ENCODE assay signal across 8 mouse cellular contexts in the genomic region with DNA sequence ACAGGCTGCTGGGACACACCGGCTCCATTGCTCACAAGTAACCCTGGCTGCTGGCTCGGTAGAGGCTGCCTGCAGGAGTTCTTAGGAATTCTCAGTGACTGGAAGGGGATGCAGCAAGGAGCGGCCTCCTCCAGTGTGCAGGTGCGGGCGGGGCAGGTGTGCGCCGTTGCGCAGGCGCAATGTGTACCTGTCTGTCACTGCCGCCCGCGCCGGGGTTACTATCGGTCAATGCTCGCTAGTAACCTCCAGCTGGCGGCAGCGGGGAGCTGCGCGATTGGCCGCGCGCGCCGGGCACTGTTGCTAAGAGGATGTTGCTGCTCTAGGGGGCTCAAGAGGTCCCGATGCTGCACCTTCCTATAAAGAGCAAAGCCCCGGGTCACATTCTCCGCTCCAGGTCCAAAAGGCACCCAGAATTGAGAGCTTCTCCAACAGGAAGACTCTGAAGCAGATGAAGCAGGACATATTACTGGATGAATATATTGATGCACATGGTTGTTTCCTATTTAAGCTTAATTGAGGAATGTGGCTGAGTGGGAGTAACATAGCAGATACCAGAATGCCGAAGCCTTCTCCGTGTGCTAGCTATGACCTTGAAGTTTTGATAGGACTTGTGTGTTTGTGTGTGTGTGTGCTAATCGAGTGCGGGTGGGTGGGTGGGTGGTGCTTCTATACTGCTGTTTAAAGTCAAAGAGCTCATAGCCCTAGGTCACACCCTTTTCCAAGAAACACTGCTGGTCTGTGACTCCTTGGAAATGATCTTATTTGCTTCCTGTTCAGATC. TPM values are rescaled to one million over a fixed set of nuclear protein-coding genes. Genes with fewer than 3 reads are reported as not detected.
DNase-seq lines count a peak whose midpoint lies in the region; ATAC-seq and TF ChIP-seq lines count a peak whose summit lies in the region.

No protein-coding gene starts in this region.

- peak; percentile 92 for DNase-seq in CD4-positive helper T cell, adult 2 months (ENCODE audit: low read depth, low spot score)
- peak; percentile 79 for DNase-seq in forebrain, embryonic 10.5 days (ENCODE audit: extremely low spot score, low spot score)
- DNase-seq in heart, postnatal 0 days (ENCODE audit: low spot score): peak; percentile 73
- DNase-seq in kidney, postnatal 25 days: peak; percentile 85 to 93
- DNase-seq in liver, embryonic 14.5 days (ENCODE audit: low read depth in 3 of 3, low spot score in 3 of 3): peak; percentile 72 to 73 (median 73)
- DNase-seq in neural tube, embryonic 10.5 days (ENCODE audit: extremely low spot score, low spot score): peak; percentile 74

- 3% methylated on average over 31 of the region's 31 CpGs for WGBS in forebrain, embryonic 10.5 days
- WGBS in heart, postnatal 0 days: 5% methylated on average over 31 of the region's 31 CpGs
- WGBS in liver, embryonic 14.5 days (ENCODE audit: insufficient replicate concordance): 3% methylated on average over 31 of the region's 31 CpGs
- 2% methylated on average over 31 of the region's 31 CpGs for WGBS in stomach, embryonic 16.5 days

- H3K4me3 ChIP-seq in brown adipose tissue, adult 24 weeks (ENCODE audit: insufficient read depth, low read depth, low read length): no peak overlapping the region
- H3K4me3 ChIP-seq in forebrain, embryonic 10.5 days: peak overlapping the region; percentile 42
- H3K4me3 ChIP-seq in heart, postnatal 0 days (ENCODE audit: low read depth, low read length): peak overlapping the region; percentile 35
- H3K4me3 ChIP-seq in liver, embryonic 14.5 days (ENCODE audit: insufficient read depth in 1 of 2, low read depth in 2 of 2, low read length in 2 of 2): peak overlapping the region; percentile 34 to 38
- H3K4me3 ChIP-seq in stomach, embryonic 16.5 days (replicated peaks; ENCODE audit: low read length): peak overlapping the region; percentile 30

- peak; percentile 71 for ATAC-seq in heart, postnatal 0 days (ENCODE audit: insufficient read depth, low read depth)
- peak; percentile 79 for ATAC-seq in liver, embryonic 14.5 days (ENCODE audit: insufficient read depth)
- peak; percentile 89 for ATAC-seq in stomach, embryonic 16.5 days (ENCODE audit: insufficient read depth, low FRiP score)

- H3K4me2 ChIP-seq in heart, postnatal 0 days (ENCODE audit: low read depth, low read length): peak overlapping the region; percentile 58
- peak overlapping the region; percentile 71 for H3K4me2 ChIP-seq in liver, embryonic 14.5 days (ENCODE audit: low read depth)
- peak overlapping the region; percentile 52 for H3K4me2 ChIP-seq in stomach, embryonic 16.5 days (ENCODE audit: low read depth, low read length)

- H3K9me3 ChIP-seq in forebrain, embryonic 10.5 days: no peaks in the 10 kb centered on the region
- H3K9me3 ChIP-seq in heart, postnatal 0 days (replicated peaks; ENCODE audit: control insufficient read depth, low read length): no peaks in the 10 kb centered on the region
- H3K9me3 ChIP-seq in liver, embryonic 14.5 days (ENCODE audit: control insufficient read depth, low read length): no peaks in the 10 kb centered on the region
- H3K9me3 ChIP-seq in stomach, embryonic 16.5 days (replicated peaks; ENCODE audit: control insufficient read depth, low read length): no peaks in the 10 kb centered on the region

- 0 out of 2 replicates have a peak, but pooled peaks cover 6% of the 10 kb centered on the region for H3K27me3 ChIP-seq in forebrain, embryonic 10.5 days (ENCODE audit: poor library complexity, severe bottlenecking)
- H3K27me3 ChIP-seq in heart, postnatal 0 days (ENCODE audit: control insufficient read depth, insufficient read depth, low read length): no peaks in the 10 kb centered on the region
- no peaks in the 10 kb centered on the region for H3K27me3 ChIP-seq in liver, embryonic 14.5 days (ENCODE audit: control insufficient read depth, insufficient read depth, low read length)
- H3K27me3 ChIP-seq in stomach, embryonic 16.5 days (ENCODE audit: control insufficient read depth, insufficient read depth, low read length): no peaks in the 10 kb centered on the region

- no peak for TF ChIP-seq CTCF in heart, postnatal 0 days (IDR thresholded peaks at IDR 0.05; ENCODE audit: low read depth)
- 0 out of 2 replicates have a peak, but pooled peaks have one; percentile 4 for TF ChIP-seq CTCF in liver, embryonic 14.5 days (IDR thresholded peaks at IDR 0.05; ENCODE audit: low read depth)

- peaks cover 63% of the 10 kb centered on the region for H3K4me1 ChIP-seq in brown adipose tissue, adult 24 weeks (ENCODE audit: control insufficient read depth, insufficient read depth, insufficient read length, low read length)
- H3K4me1 ChIP-seq in forebrain, embryonic 10.5 days: peaks cover 83% of the 10 kb centered on the region
- H3K4me1 ChIP-seq in heart, postnatal 0 days (ENCODE audit: control insufficient read depth, insufficient read depth): peaks cover 77% of the 10 kb centered on the region
- peaks cover 59 to 70% of the 10 kb centered on the region in 2 experiments for H3K4me1 ChIP-seq in liver, embryonic 14.5 days (replicated peaks; ENCODE audit: control insufficient read depth in 2 of 2, insufficient read depth in 2 of 2, low read length in 1 of 2)
- peaks cover 24% of the 10 kb centered on the region for H3K4me1 ChIP-seq in stomach, embryonic 16.5 days (ENCODE audit: control insufficient read depth, insufficient read depth, low read length)

- no peaks in the 10 kb centered on the region for H3K36me3 ChIP-seq in forebrain, embryonic 10.5 days (replicated peaks)
- no peaks in the 10 kb centered on the region for H3K36me3 ChIP-seq in heart, postnatal 0 days (replicated peaks; ENCODE audit: control insufficient read depth, insufficient read depth, low read length)
- H3K36me3 ChIP-seq in liver, embryonic 14.5 days (replicated peaks; ENCODE audit: control insufficient read depth, insufficient read depth, low read depth): no peaks in the 10 kb centered on the region
- H3K36me3 ChIP-seq in stomach, embryonic 16.5 days (ENCODE audit: control insufficient read depth, insufficient read depth, low read length): no peaks in the 10 kb centered on the region

- no peak for TF ChIP-seq EP300 in heart, postnatal 0 days (IDR thresholded peaks at IDR 0.05; ENCODE audit: low read depth)
- TF ChIP-seq EP300 in liver, embryonic 14.5 days (IDR thresholded peaks at IDR 0.05; ENCODE audit: low read depth): no peak

- H3K9ac ChIP-seq in heart, postnatal 0 days (replicated peaks; ENCODE audit: low read depth, low read length): no peak overlapping the region
- peak overlapping the region; percentile 19 for H3K9ac ChIP-seq in liver, embryonic 14.5 days (replicated peaks)
- H3K9ac ChIP-seq in stomach, embryonic 16.5 days (ENCODE audit: low read length): 0 out of 2 replicates have a peak overlapping the region, but pooled peaks have one; percentile 20

- H3K27ac ChIP-seq in brown adipose tissue, adult 24 weeks (replicated peaks; ENCODE audit: low read depth, low read length): peak overlapping the region; percentile 72; the same call in 1 of the 2 replicates
- H3K27ac ChIP-seq in forebrain, embryonic 10.5 days: peak overlapping the region; percentile 76
- peak overlapping the region; percentile 71 for H3K27ac ChIP-seq in heart, postnatal 0 days (ENCODE audit: low read depth)
- peak overlapping the region; percentile 12 for H3K27ac ChIP-seq in liver, embryonic 14.5 days
- peak overlapping the region; percentile 56; the same call in 1 of the 2 replicates for H3K27ac ChIP-seq in stomach, embryonic 16.5 days (ENCODE audit: low read length)

RNA-seq across cellular contexts. Expression of a gene that starts 16.0 kb away (rescaled TPM):
- polyA plus RNA-seq in brown adipose tissue, adult 24 weeks (2012; ENCODE audit: insufficient read depth, insufficient read length, missing spikeins): 2.3 and 5.0 TPM in 2 replicates
- polyA plus RNA-seq in forebrain, embryonic 10.5 days (2016; fragmentation: Nextera tagmentation; extraction: Ambion mirVana): 6.7 and 7.9 TPM in 2 replicates
- total RNA-seq in heart, postnatal 0 days (2014; rRNA removed; ENCODE audit: low replicate concordance): 11.3 and 13.5 TPM in 2 replicates
- 9.6 and 10.1 TPM in 2 replicates for polyA plus RNA-seq in heart, postnatal 0 days (2015; fragmentation: Nextera tagmentation; extraction: Ambion mirVana)
- 1.6 and 2.3 TPM in 2 replicates for polyA plus RNA-seq in liver, embryonic 14.5 days (2012; rRNA removed)
- 6.1 and 6.4 TPM in 2 replicates for polyA plus RNA-seq in liver, embryonic 14.5 days (2014; fragmentation: Nextera tagmentation; extraction: Ambion mirVana)
- polyA plus RNA-seq in stomach, embryonic 16.5 days (2015; fragmentation: Nextera tagmentation; extraction: Ambion mirVana): 11.3 and 15.4 TPM in 2 replicates

RNA-seq across cellular contexts. Expression of a gene that starts 56.0 kb away (rescaled TPM):
- polyA plus RNA-seq in brown adipose tissue, adult 24 weeks (2012; ENCODE audit: insufficient read depth, insufficient read length, missing spikeins): not detected in 2 replicates
- 0.64 and 0.71 TPM in 2 replicates for polyA plus RNA-seq in forebrain, embryonic 10.5 days (2016; fragmentation: Nextera tagmentation; extraction: Ambion mirVana)
- not detected in 2 replicates for total RNA-seq in heart, postnatal 0 days (2014; rRNA removed; ENCODE audit: low replicate concordance)
- not detected in 2 replicates for polyA plus RNA-seq in heart, postnatal 0 days (2015; fragmentation: Nextera tagmentation; extraction: Ambion mirVana)
- 10.1 and 16.8 TPM in 2 replicates for polyA plus RNA-seq in liver, embryonic 14.5 days (2012; rRNA removed)
- polyA plus RNA-seq in liver, embryonic 14.5 days (2014; fragmentation: Nextera tagmentation; extraction: Ambion mirVana): 27.4 and 27.6 TPM in 2 replicates
- 109 and 128 TPM in 2 replicates for polyA plus RNA-seq in stomach, embryonic 16.5 days (2015; fragmentation: Nextera tagmentation; extraction: Ambion mirVana)

Comparison
In these comparisons a context has a peak if more than half of its experiments do, and no peak if none do; other contexts are left out.
1. H3K27ac ChIP-seq: peak in every context shown above with its lines; median percentile 76 in forebrain, embryonic 10.5 days; 72 in brown adipose tissue, adult 24 weeks; 71 in heart, postnatal 0 days; 56 in stomach, embryonic 16.5 days; 12 in liver, embryonic 14.5 days.